Mouse (Mus musculus) spleen, adult 2 months (tissue): Measurements from ENCODE around the gene Ccdc9.

Experiments
- CTCF ChIP-seq: fragments of 200-500 bp; IDR thresholded peaks from 2 replicates; pipeline ENCODE4 v1.5.1; 2011; ENCODE audit warnings: mild to moderate bottlenecking, inconsistent platforms; ENCODE audit not compliant: insufficient read depth, insufficient read length, insufficient replicate concordance; ENCODE audit errors: extremely low read depth
- POLR2A ChIP-seq: fragments of 200-500 bp; IDR thresholded peaks from 2 replicates; pipeline ENCODE4 v1.6.1; 2011; ENCODE audit warnings: low read depth, low read length, inconsistent platforms

DNA sequence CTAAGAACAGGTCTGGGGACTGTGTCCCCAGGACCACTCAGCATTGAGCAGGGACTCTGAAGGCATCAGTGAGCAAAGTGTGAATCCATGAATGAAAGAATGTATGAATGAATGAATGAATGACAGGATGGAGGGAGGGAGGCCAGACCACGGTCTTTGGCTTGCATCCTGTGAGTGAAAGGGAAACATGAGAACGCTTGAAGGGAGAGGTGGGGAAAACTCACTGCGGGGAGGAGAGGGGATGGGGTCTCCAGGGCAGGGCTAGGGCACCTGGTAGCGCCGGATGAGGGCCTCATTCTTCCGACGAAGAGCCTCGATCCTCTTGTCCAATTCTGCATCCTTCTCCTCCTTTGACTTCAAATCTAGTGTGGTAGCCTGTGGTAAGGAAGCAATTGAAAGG, 2.6 kb downstream of the Ccdc9 start:
- TF ChIP-seq CTCF (no peak), POLR2A (no peak)
